Mouse (Mus musculus) neural tube, embryonic 11.5 days (tissue): ENCODE measurements at regions not wholly inside any gene's neighbourhood (a gene's known extent, or its start where the extent isn't known, plus 50 kb on each side); places are given as distances from the start of the nearest gene placed in this dataset.

Experiments
- ATAC-seq: fragments of 200-750 bp; cut with Nextera tagmentation; 2 replicates; pipeline ENCODE4 v1.8.0; 2017; ENCODE audit warnings: moderate number of reproducible peaks, mild to moderate bottlenecking, moderate TSS enrichment, moderate library complexity; ENCODE audit not compliant: insufficient read depth, low FRiP score, low TSS enrichment
- DNase-seq: peaks from one replicate; pipeline ENCODE4 v3.0.0-alpha.2; 2015; ENCODE audit warnings: low spot score
- H3K27ac ChIP-seq: fragments of 300-500 bp; sonication (generic); 2 replicates; pipeline ENCODE4 v1.5.1; 2014; ENCODE audit warnings: low read depth, mild to moderate bottlenecking, low read length
- H3K27me3 ChIP-seq: fragments of 300-500 bp; sonication (generic); 2 replicates; pipeline ENCODE4 v1.6.1; 2014; ENCODE audit warnings: mild to moderate bottlenecking, low read length, mixed read lengths; ENCODE audit not compliant: control insufficient read depth, insufficient read depth
- H3K36me3 ChIP-seq: fragments of 300-500 bp; sonication (generic); 2 replicates; pipeline ENCODE4 v1.6.1; 2014; ENCODE audit warnings: mild to moderate bottlenecking, low read length, moderate library complexity, mixed read lengths; ENCODE audit not compliant: control insufficient read depth, insufficient read depth
- H3K4me1 ChIP-seq: fragments of 300-500 bp; sonication (generic); 2 replicates; pipeline ENCODE4 v1.6.1; 2014; ENCODE audit warnings: low read length, mixed read lengths; ENCODE audit not compliant: control insufficient read depth, insufficient read depth
- H3K4me2 ChIP-seq: fragments of 300-500 bp; sonication (generic); 2 replicates; pipeline ENCODE4 v1.6.1; 2014; ENCODE audit warnings: low read depth, mild to moderate bottlenecking, moderate library complexity
- H3K4me3 ChIP-seq: fragments of 300-500 bp; sonication (generic); 2 replicates; pipeline ENCODE4 v1.5.1; 2014; ENCODE audit warnings: low read depth, low read length
- H3K9ac ChIP-seq: fragments of 300-500 bp; sonication (generic); 2 replicates; pipeline ENCODE4 v1.6.1; 2014; ENCODE audit warnings: mild to moderate bottlenecking, low read length
- H3K9me3 ChIP-seq: fragments of 300-500 bp; sonication (generic); 2 replicates; pipeline ENCODE4 v1.6.1; 2016; ENCODE audit warnings: low read length; ENCODE audit not compliant: control insufficient read depth
- WGBS: fragments of 180-500 bp; shearing (Covaris S2); extraction: QIAGEN DNeasy Blood & Tissue Kit; methylation state at CpG from one replicate; pipeline ENCODE4 v1.1.7; 2014; 5-methylcytosine and 5-hydroxymethylcytosine counted together

- peak; percentile 19 for DNase-seq
- Histone ChIP-seq H3K4me3 (no peak overlapping the region), H3K4me2 (no peak overlapping the region), H3K27ac (no peak overlapping the region), H3K36me3 (no peaks in the 10 kb centered on the region), H3K9me3 (no peaks in the 10 kb centered on the region), H3K4me1 (no peaks in the 10 kb centered on the region), H3K9ac (no peak overlapping the region), H3K27me3 (no peaks in the 10 kb centered on the region)
- no peak for ATAC-seq
- 67% methylated on average over 10 of the region's 10 CpGs for WGBS
These were observed 1034.2 kb downstream of the Ttll7 start for GRCm38 (mm10) chr3:147886261-147886893.

GRCm38 (mm10) chr3:147882936-147883645 is 1030.9 kb downstream of the Ttll7 start:
- Histone ChIP-seq H3K27me3 (no peaks in the 10 kb centered on the region), H3K9ac (no peak overlapping the region), H3K27ac (no peak overlapping the region), H3K9me3 (no peaks in the 10 kb centered on the region), H3K4me2 (no peak overlapping the region), H3K36me3 (no peaks in the 10 kb centered on the region), H3K4me3 (no peak overlapping the region), H3K4me1 (no peaks in the 10 kb centered on the region)
- 56% methylated on average over 10 of the region's 10 CpGs for WGBS
- DNase-seq (peak; percentile 44), ATAC-seq (peak; percentile 52)

GRCm38 (mm10) chr3:147878690-147879089 is 1026.5 kb downstream of the Ttll7 start:
- DNase-seq (no peak), ATAC-seq (no peak)
- Histone ChIP-seq H3K4me2 (no peak overlapping the region), H3K27ac (no peak overlapping the region), H3K9ac (no peak overlapping the region), H3K4me3 (no peak overlapping the region), H3K27me3 (no peaks in the 10 kb centered on the region), H3K36me3 (no peaks in the 10 kb centered on the region), H3K4me1 (no peaks in the 10 kb centered on the region), H3K9me3 (no peaks in the 10 kb centered on the region)
- WGBS, result 57% methylated on average over 3 of the region's 3 CpGs

- no peaks in the 10 kb centered on the region for H3K9me3 ChIP-seq
- no peaks in the 10 kb centered on the region for H3K36me3 ChIP-seq
- no peak for ATAC-seq
- H3K4me2 ChIP-seq, result no peak overlapping the region
- no peak overlapping the region for H3K27ac ChIP-seq
- no peak for DNase-seq
- no peak overlapping the region for H3K9ac ChIP-seq
- no peaks in the 10 kb centered on the region for H3K4me1 ChIP-seq
- H3K4me3 ChIP-seq, result no peak overlapping the region
- 68% methylated on average over 3 of the region's 3 CpGs for WGBS
- H3K27me3 ChIP-seq, result no peaks in the 10 kb centered on the region
These were observed 1016.1 kb downstream of the Ttll7 start for GRCm38 (mm10) chr3:147868281-147868680.

GRCm38 (mm10) chr3:147853346-147853745 is 1001.2 kb downstream of the Ttll7 start:
- ATAC-seq, result no peak
- no peak for DNase-seq
- Histone ChIP-seq H3K27ac (no peak overlapping the region), H3K4me1 (no peaks in the 10 kb centered on the region), H3K36me3 (no peaks in the 10 kb centered on the region), H3K9me3 (no peaks in the 10 kb centered on the region), H3K4me3 (no peak overlapping the region), H3K4me2 (no peak overlapping the region), H3K27me3 (no peaks in the 10 kb centered on the region), H3K9ac (no peak overlapping the region)
- WGBS, result 90% methylated on average over 4 of the region's 4 CpGs

- Histone ChIP-seq H3K9ac (no peak overlapping the region), H3K27me3 (no peaks in the 10 kb centered on the region), H3K9me3 (no peaks in the 10 kb centered on the region), H3K4me1 (no peaks in the 10 kb centered on the region), H3K4me2 (no peak overlapping the region), H3K27ac (no peak overlapping the region), H3K36me3 (no peaks in the 10 kb centered on the region), H3K4me3 (no peak overlapping the region)
- 75% methylated on average over 2 of the region's 2 CpGs for WGBS
- ATAC-seq, result no peak
- no peak for DNase-seq
These were observed 1000.7 kb downstream of the Ttll7 start for GRCm38 (mm10) chr3:147852830-147853229.

GRCm38 (mm10) chr3:147841357-147841756 is 989.2 kb downstream of the Ttll7 start:
- Histone ChIP-seq H3K4me2 (no peak overlapping the region), H3K27ac (no peak overlapping the region), H3K9me3 (no peaks in the 10 kb centered on the region), H3K36me3 (no peaks in the 10 kb centered on the region), H3K27me3 (no peaks in the 10 kb centered on the region), H3K4me1 (no peaks in the 10 kb centered on the region), H3K9ac (no peak overlapping the region), H3K4me3 (no peak overlapping the region)
- DNase-seq (no peak), ATAC-seq (no peak)
- 84% methylated on average over 3 of the region's 3 CpGs for WGBS

- WGBS, result 93% methylated on average over 4 of the region's 4 CpGs
- no peak for ATAC-seq
These were observed 986.6 kb downstream of the Ttll7 start for GRCm38 (mm10) chr3:147838816-147839215.

GRCm38 (mm10) chr3:147835716-147836115 is 983.5 kb downstream of the Ttll7 start:
- WGBS, result 82% methylated on average over 2 of the region's 2 CpGs
- no peaks in the 10 kb centered on the region for H3K9me3 ChIP-seq
- ATAC-seq, result no peak
- H3K4me1 ChIP-seq, result no peaks in the 10 kb centered on the region
- no peak overlapping the region for H3K9ac ChIP-seq
- DNase-seq, result no peak
- H3K4me3 ChIP-seq, result no peak overlapping the region
- H3K27me3 ChIP-seq, result no peaks in the 10 kb centered on the region
- no peak overlapping the region for H3K4me2 ChIP-seq
- no peaks in the 10 kb centered on the region for H3K36me3 ChIP-seq
- H3K27ac ChIP-seq, result no peak overlapping the region

More at GRCm38 (mm10) chr3:147838816-147839215, 986.6 kb downstream of the Ttll7 start:
- no peak overlapping the region for H3K4me2 ChIP-seq
- H3K9ac ChIP-seq, result no peak overlapping the region
- no peak overlapping the region for H3K27ac ChIP-seq
- H3K27me3 ChIP-seq, result no peaks in the 10 kb centered on the region
- no peak overlapping the region for H3K4me3 ChIP-seq
- DNase-seq, result no peak
- H3K9me3 ChIP-seq, result no peaks in the 10 kb centered on the region
- H3K4me1 ChIP-seq, result no peaks in the 10 kb centered on the region
- no peaks in the 10 kb centered on the region for H3K36me3 ChIP-seq
